9 mouse cellular contexts compared by ENCODE assay signal in the genomic region with DNA sequence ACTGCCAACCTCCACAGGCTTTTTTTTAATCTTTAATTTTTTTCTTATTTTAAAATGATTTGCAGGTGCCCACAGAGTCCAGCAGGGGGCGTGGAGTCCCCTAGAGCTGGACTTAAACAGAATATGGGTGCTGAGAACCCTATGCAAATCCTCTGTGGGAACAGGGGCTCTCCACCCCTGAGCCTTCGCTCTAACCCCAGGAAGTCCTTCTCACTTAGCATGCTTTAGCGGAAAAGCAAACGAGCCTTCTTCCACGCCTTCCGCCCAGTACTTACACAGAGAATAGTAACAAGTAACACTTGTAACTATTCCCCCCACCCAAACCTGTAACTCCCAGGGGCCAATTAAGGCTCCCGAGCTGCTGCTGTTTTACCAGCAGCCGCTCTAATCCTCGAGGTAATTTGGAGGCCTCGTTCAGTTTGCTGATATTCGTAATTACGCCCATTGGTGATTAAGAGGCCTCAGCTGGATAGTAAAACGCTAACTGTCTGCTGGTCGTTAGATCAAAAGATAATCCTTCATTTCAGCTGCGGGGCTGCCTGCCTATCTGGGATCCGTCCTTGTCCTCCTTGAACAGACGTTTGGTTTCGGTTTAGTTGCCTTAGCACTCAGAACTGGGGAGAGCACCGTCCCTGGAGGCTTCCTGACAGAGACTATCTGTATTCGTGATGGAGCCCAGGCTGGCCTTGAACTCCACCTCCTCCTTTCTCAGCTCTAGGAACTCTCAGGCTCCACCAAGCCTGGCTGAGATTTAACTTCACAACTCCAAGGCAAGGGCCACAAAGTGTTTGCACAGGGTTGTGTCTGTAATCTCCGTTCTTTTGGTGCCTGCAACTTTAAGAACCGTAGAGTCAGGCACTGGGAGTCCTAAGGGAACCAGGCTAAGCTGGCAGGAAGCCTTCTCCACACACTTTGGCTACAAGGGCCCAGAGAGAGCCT. TPM values are rescaled to one million over a fixed set of nuclear protein-coding genes. Genes with fewer than 3 reads are reported as not detected.
DNase-seq lines count a peak whose midpoint lies in the region; ATAC-seq and TF ChIP-seq lines count a peak whose summit lies in the region.
"Had no signal": no experiment of that assay in that cellular context is flagged by ENCODE, and none has a peak within 500 bp of the region (broad histone marks: within the 10 kb centered on the region; RNA-seq: fewer than 3 reads in every experiment).

No protein-coding gene starts in this region.

- WGBS in kidney, adult 2 months = 49% methylated on average over 22 of the region's 22 CpGs
- 14% methylated on average over 22 of the region's 22 CpGs for WGBS in neural tube, embryonic 13.5 days

- no peaks in the 10 kb centered on the region for H3K4me1 ChIP-seq in kidney, adult 2 months (ENCODE audit: control insufficient read depth, insufficient read depth, low read length)
- peaks cover 11 to 32% of the 10 kb centered on the region in 2 experiments for H3K4me1 ChIP-seq in CH12.LX (ENCODE audit: control insufficient read depth in 1 of 2, insufficient read depth in 2 of 2)
- no peaks in the 10 kb centered on the region for H3K4me1 ChIP-seq in brown adipose tissue, adult 24 weeks (ENCODE audit: control insufficient read depth, insufficient read depth, insufficient read length, low read length)
- peaks cover 44% of the 10 kb centered on the region for H3K4me1 ChIP-seq in neural tube, embryonic 13.5 days (replicated peaks)

- no peaks in the 10 kb centered on the region for H3K36me3 ChIP-seq in kidney, adult 2 months (ENCODE audit: control insufficient read depth, insufficient read depth, low read length)
- H3K36me3 ChIP-seq in CH12.LX (replicated peaks in 1 of 2; ENCODE audit: control insufficient read depth in 1 of 2, insufficient read depth in 1 of 2, low read length in 1 of 2) = no peaks in the 10 kb centered on the region
- H3K36me3 ChIP-seq in neural tube, embryonic 13.5 days = no peaks in the 10 kb centered on the region
- H3K36me3 ChIP-seq: neural tube, embryonic 12.5 days had no signal

- no peak for ATAC-seq in neural tube, embryonic 13.5 days (ENCODE audit: low read depth)

- peak overlapping the region; percentile 34 for H3K4me2 ChIP-seq in CH12.LX (ENCODE audit: insufficient read depth, low read depth, poor library complexity, severe bottlenecking)
- no peak overlapping the region for H3K4me2 ChIP-seq in neural tube, embryonic 13.5 days
- H3K4me2 ChIP-seq: neural tube, embryonic 12.5 days had no signal

- H3K9ac ChIP-seq in CH12.LX (ENCODE audit: insufficient read depth, low read depth) = no peak overlapping the region; the same call in 1 of the 2 replicates
- no peak overlapping the region for H3K9ac ChIP-seq in neural tube, embryonic 13.5 days
- H3K9ac ChIP-seq: neural tube, embryonic 12.5 days had no signal

- in situ Hi-C loops in CH12.LX (cut with MboI; ENCODE audit: low pct_ligation_motif_present, low pct_unique_long_range_greater_than_20kb, low sequenced_read_pairs) = no loop called here

- peak; percentile 27 for TF ChIP-seq RAD21 in CH12.LX (IDR thresholded peaks at IDR 0.05; ENCODE audit: low read depth, low read length)

- no peaks in the 10 kb centered on the region for H3K9me3 ChIP-seq in CH12.LX (replicated peaks; ENCODE audit: low read length)
- H3K9me3 ChIP-seq in neural tube, embryonic 13.5 days = no peaks in the 10 kb centered on the region
- H3K9me3 ChIP-seq: neural tube, embryonic 12.5 days had no signal

- TF ChIP-seq CTCF in kidney, adult 2 months (conservative IDR thresholded peaks at IDR 0.05; ENCODE audit: insufficient read depth, insufficient read length, low read depth, low read length) = 0 out of 2 replicates have a peak, but pooled peaks have one; percentile 21
- peak; percentile 49 to 72 for TF ChIP-seq CTCF in CH12.LX (conservative IDR thresholded peaks at IDR 0.05 in 1 of 2, IDR thresholded peaks at IDR 0.05 in 1 of 2; ENCODE audit: low read depth in 2 of 2, low read length in 2 of 2)

- no peak overlapping the region for H3K4me3 ChIP-seq in kidney, adult 2 months (ENCODE audit: insufficient read depth, low read depth, low read length)
- no peak overlapping the region for H3K4me3 ChIP-seq in CH12.LX (replicated peaks in 1 of 3; ENCODE audit: low read depth in 2 of 3, low read length in 2 of 3, poor library complexity in 1 of 3)
- peak overlapping the region; percentile 17 for H3K4me3 ChIP-seq in brown adipose tissue, adult 24 weeks (ENCODE audit: insufficient read depth, low read depth, low read length)
- no peak overlapping the region for H3K4me3 ChIP-seq in neural tube, embryonic 13.5 days
- H3K4me3 ChIP-seq: neural tube, embryonic 12.5 days had no signal

- H3K79me2 ChIP-seq in CH12.LX (replicated peaks; ENCODE audit: control insufficient read depth, extremely low read depth, insufficient read depth, poor library complexity, severe bottlenecking) = no peaks in the 10 kb centered on the region

- TF ChIP-seq POLR2A in kidney, adult 2 months (IDR thresholded peaks at IDR 0.05; ENCODE audit: low read depth, low read length) = no peak
- TF ChIP-seq POLR2A in CH12.LX (IDR thresholded peaks at IDR 0.05; ENCODE audit: low read depth, low read length) = 0 out of 2 replicates have a peak, but pooled peaks have one; percentile 20

- DNase-seq in kidney, adult 2 months = no peak
- DNase-seq in kidney, adult 8-10 months = no peak
- peak; percentile 76 for DNase-seq in CH12.LX (ENCODE audit: extremely low read depth)
- peak; percentile 27 for DNase-seq in heart, postnatal 25 days (ENCODE audit: low spot score)
- DNase-seq in urinary bladder, postnatal 14 days (ENCODE audit: low spot score) = no peak
- DNase-seq in thymus, adult 18-20 months = no peak

- H3K27me3 ChIP-seq in kidney, adult 2 months (replicated peaks; ENCODE audit: control insufficient read depth, insufficient read depth, low read length) = no peaks in the 10 kb centered on the region
- no peaks in the 10 kb centered on the region for H3K27me3 ChIP-seq in CH12.LX (replicated peaks)
- H3K27me3 ChIP-seq in neural tube, embryonic 13.5 days = peaks cover 88% of the 10 kb centered on the region

- dilution Hi-C loops in CH12.LX (cut with MboI; ENCODE audit: extremely low pct_ligation_motif_present, extremely low pct_unique_long_range_greater_than_20kb, low sequenced_read_pairs) = no loop called here

- H3K27ac ChIP-seq in kidney, adult 2 months (ENCODE audit: insufficient read depth, low read depth, low read length) = no peak overlapping the region
- H3K27ac ChIP-seq in CH12.LX (ENCODE audit: insufficient read depth, low read depth) = no peak overlapping the region
- no peak overlapping the region for H3K27ac ChIP-seq in brown adipose tissue, adult 24 weeks (replicated peaks; ENCODE audit: low read depth, low read length)
- peak overlapping the region; percentile 4; the same call in 1 of the 2 replicates for H3K27ac ChIP-seq in neural tube, embryonic 13.5 days (replicated peaks)
- H3K27ac ChIP-seq: neural tube, embryonic 12.5 days had no signal

- intact Hi-C loops in heart, postnatal 25 days (cut with DNase I) = no loop called here

- TF ChIP-seq EP300 in CH12.LX (IDR thresholded peaks at IDR 0.05; ENCODE audit: low read length) = no peak

TF ChIP-seq in CH12.LX, 34 proteins besides CTCF, POLR2A, EP300 and RAD21:
- TF ChIP-seq SMC3 (IDR thresholded peaks at IDR 0.05; ENCODE audit: low read depth, low read length) (peak; percentile 41), ELF1 (IDR thresholded peaks at IDR 0.05; ENCODE audit: low read depth, low read length) (peak; percentile 63; the same call in 1 of the 2 replicates), NRF1 (IDR thresholded peaks at IDR 0.05; ENCODE audit: low read depth, low read length) (no peak), CHD2 (IDR thresholded peaks at IDR 0.05; ENCODE audit: low read length) (no peak), PAX5 (IDR thresholded peaks at IDR 0.05; ENCODE audit: low read length) (no peak), KAT2A (IDR thresholded peaks at IDR 0.05; ENCODE audit: insufficient replicate concordance, low read length) (no peak), ZNF384 (IDR thresholded peaks at IDR 0.05; ENCODE audit: low read depth, low read length) (peak; percentile 53)

RNA-seq across cellular contexts. Expression of a gene that starts 8.0 kb away (rescaled TPM):
- 0.09 and 0.22 TPM in 2 replicates for polyA plus RNA-seq in kidney, adult 2 months (2012; rRNA removed)
- total RNA-seq in CH12.LX (2012; rRNA removed) (3.9 and 4.4 TPM in 2 replicates), CH12.LX (2014; rRNA removed) (1.1 and 1.3 TPM in 2 replicates)
- 1.8 and 2.6 TPM in 2 replicates for polyA plus RNA-seq in CH12.LX (2012; ENCODE audit: insufficient read length, low read depth)
- polyA plus RNA-seq in brown adipose tissue, adult 24 weeks (2012; ENCODE audit: insufficient read depth, insufficient read length, missing spikeins) = not detected in 2 replicates
- not detected for total RNA-seq in heart, postnatal 25 days (2021)
- 0.38 and 0.59 TPM in 2 replicates for polyA plus RNA-seq in neural tube, embryonic 13.5 days (2015; fragmentation: Nextera tagmentation; extraction: Ambion mirVana)

RNA-seq across cellular contexts. Expression of a gene that starts 23.4 kb away (rescaled TPM):
- polyA plus RNA-seq in kidney, adult 2 months (2012; rRNA removed) = not detected in 2 replicates
- total RNA-seq in CH12.LX (2012; rRNA removed) = not detected in 2 replicates
- not detected in 2 replicates for total RNA-seq in CH12.LX (2014; rRNA removed)
- 0.23 and 0.34 TPM in 2 replicates for polyA plus RNA-seq in CH12.LX (2012; ENCODE audit: insufficient read length, low read depth)
- polyA plus RNA-seq in brown adipose tissue, adult 24 weeks (2012; ENCODE audit: insufficient read depth, insufficient read length, missing spikeins) = not detected in 2 replicates
- not detected for total RNA-seq in heart, postnatal 25 days (2021)
- 0.25 and 0.32 TPM in 2 replicates for polyA plus RNA-seq in neural tube, embryonic 13.5 days (2015; fragmentation: Nextera tagmentation; extraction: Ambion mirVana)

Comparison
In these comparisons a context has a peak if more than half of its experiments do, and no peak if none do; other contexts are left out.
1. DNase-seq: peak in CH12.LX (single experiment) and heart, postnatal 25 days (single experiment); none in kidney, adult 2 months (single experiment), kidney, adult 8-10 months (0 of 2), urinary bladder, postnatal 14 days (single experiment) and thymus, adult 18-20 months (0 of 2).